Mouse (Mus musculus) CH12.LX (cell line): Measurements from ENCODE around the gene 2810021J22Rik. TPM values are rescaled to one million over a fixed set of nuclear protein-coding genes. Genes with fewer than 3 reads are reported as not detected.

Source experiments
- DNase-seq: peaks from one replicate; pipeline ENCODE4 v3.0.0-alpha.2; 2013; ENCODE audit errors: extremely low read depth
- H3K27ac ChIP-seq: 2 replicates; pipeline ENCODE4 v1.5.1; 2012; ENCODE audit warnings: low read depth, mild to moderate bottlenecking, control low read depth, moderate library complexity; ENCODE audit not compliant: insufficient read depth
- H3K27me3 ChIP-seq: replicated peaks from 2 replicates; pipeline ENCODE3; 2012; ENCODE audit warnings: inconsistent platforms
- H3K36me3 ChIP-seq, 2 experiments: replicated peaks in 1 of 2; 2 replicates each; pipeline versions ENCODE3 to v1.6.1; 2012; ENCODE audit warnings: inconsistent platforms in 1 of 2, low read length in 1 of 2, mild to moderate bottlenecking in 1 of 2, mixed read lengths in 1 of 2, moderate library complexity in 1 of 2; ENCODE audit not compliant: control insufficient read depth in 1 of 2, insufficient read depth in 1 of 2
- H3K4me1 ChIP-seq, 2 experiments: 2 replicates each; pipeline ENCODE4 v1.6.1; 2012; ENCODE audit warnings: inconsistent platforms in 1 of 2, moderate library complexity in 1 of 2; ENCODE audit not compliant: insufficient read depth in 2 of 2, control insufficient read depth in 1 of 2
- H3K4me2 ChIP-seq: 2 replicates; pipeline ENCODE4 v1.6.1; 2012; ENCODE audit warnings: low read depth, mild to moderate bottlenecking, control low read depth; ENCODE audit not compliant: poor library complexity, insufficient read depth, severe bottlenecking
- H3K4me3 ChIP-seq, 3 experiments: fragments of 150-350 bp in 1 of 3; sonication (generic) in 1 of 3; replicated peaks in 1 of 3; 2 replicates each; pipeline versions ENCODE3 to v1.5.1; 2011 to 2012; ENCODE audit warnings: low read depth in 2 of 3, low read length in 2 of 3, mild to moderate bottlenecking in 2 of 3, moderate library complexity in 2 of 3, control low read depth in 1 of 3, improper control_type of control experiment in 1 of 3, inconsistent platforms in 1 of 3, mixed read lengths in 1 of 3; ENCODE audit not compliant: poor library complexity in 1 of 3
- H3K79me2 ChIP-seq: replicated peaks from 2 replicates; pipeline ENCODE4 v1.6.1; 2012; ENCODE audit warnings: mild to moderate bottlenecking, moderate library complexity; ENCODE audit not compliant: control insufficient read depth, poor library complexity, insufficient read depth, severe bottlenecking; ENCODE audit errors: extremely low read depth
- H3K9ac ChIP-seq: 2 replicates; pipeline ENCODE4 v1.6.1; 2012; ENCODE audit warnings: low read depth, mild to moderate bottlenecking, control low read depth, moderate library complexity; ENCODE audit not compliant: insufficient read depth
- H3K9me3 ChIP-seq: replicated peaks from 2 replicates; pipeline ENCODE3; 2012; ENCODE audit warnings: low read length, inconsistent platforms, mixed read lengths
- BHLHE40 ChIP-seq: IDR thresholded peaks from 2 replicates; pipeline ENCODE4 v1.6.1; 2011; ENCODE audit warnings: mild to moderate bottlenecking, low read depth, low read length, improper control_type of control experiment
- CHD1 ChIP-seq: IDR thresholded peaks from 2 replicates; pipeline ENCODE4 v1.6.1; 2012; ENCODE audit warnings: low read depth, low read length, improper control_type of control experiment, inconsistent platforms
- EP300 ChIP-seq: IDR thresholded peaks from 2 replicates; pipeline ENCODE4 v1.6.1; 2011; ENCODE audit warnings: low read length, improper control_type of control experiment
- GABPA ChIP-seq: IDR thresholded peaks from 2 replicates; pipeline ENCODE4 v1.6.1; 2012; ENCODE audit warnings: low read depth, low read length, improper control_type of control experiment, inconsistent platforms; ENCODE audit not compliant: insufficient replicate concordance
- HCFC1 ChIP-seq: IDR thresholded peaks from 2 replicates; pipeline ENCODE4 v1.6.1; 2012; ENCODE audit warnings: low read depth, mild to moderate bottlenecking, inconsistent platforms, low read length, improper control_type of control experiment
- IRF4 ChIP-seq: IDR thresholded peaks from 2 replicates; pipeline ENCODE4 v1.6.1; 2014; ENCODE audit warnings: low read depth, mild to moderate bottlenecking, inconsistent platforms, low read length, improper control_type of control experiment
- JUND ChIP-seq: conservative IDR thresholded peaks from 2 replicates; pipeline ENCODE4 v1.6.1; 2011; ENCODE audit warnings: low read depth, low read length, improper control_type of control experiment
- KAT2A ChIP-seq: IDR thresholded peaks from 2 replicates; pipeline ENCODE4 v1.6.1; 2012; ENCODE audit warnings: low read length, improper control_type of control experiment, inconsistent platforms; ENCODE audit not compliant: insufficient replicate concordance
- MAFK ChIP-seq: IDR thresholded peaks from 2 replicates; pipeline ENCODE4 v1.6.1; 2011; ENCODE audit warnings: low read length, improper control_type of control experiment; ENCODE audit not compliant: insufficient replicate concordance
- MYC ChIP-seq: IDR thresholded peaks from 2 replicates; pipeline ENCODE4 v1.6.1; 2011; ENCODE audit warnings: low read depth, mild to moderate bottlenecking, improper control_type of control experiment, low read length
- NRF1 ChIP-seq: IDR thresholded peaks from 2 replicates; pipeline ENCODE4 v1.6.1; 2014; ENCODE audit warnings: low read depth, mild to moderate bottlenecking, inconsistent platforms, low read length, improper control_type of control experiment, moderate library complexity
- PAX5 ChIP-seq: IDR thresholded peaks from 2 replicates; pipeline ENCODE4 v1.6.1; 2012; ENCODE audit warnings: low read length, inconsistent platforms, mixed read lengths
- POLR2A ChIP-seq: IDR thresholded peaks from 2 replicates; pipeline ENCODE4 v1.6.1; 2011; ENCODE audit warnings: low read depth, mild to moderate bottlenecking, improper control_type of control experiment, low read length
- RAD21 ChIP-seq: IDR thresholded peaks from 2 replicates; pipeline ENCODE4 v1.6.1; 2011; ENCODE audit warnings: low read depth, mild to moderate bottlenecking, low read length, improper control_type of control experiment, moderate library complexity
- RCOR1 ChIP-seq: conservative IDR thresholded peaks from 2 replicates; pipeline ENCODE4 v1.6.1; 2012; ENCODE audit warnings: low read depth, mild to moderate bottlenecking, inconsistent platforms, low read length, improper control_type of control experiment
- SMC3 ChIP-seq: IDR thresholded peaks from 2 replicates; pipeline ENCODE4 v1.6.1; 2011; ENCODE audit warnings: low read depth, low read length, improper control_type of control experiment
- UBTF ChIP-seq: IDR thresholded peaks from 2 replicates; pipeline ENCODE4 v1.6.1; 2012; ENCODE audit warnings: low read depth, mild to moderate bottlenecking, inconsistent platforms, low read length, improper control_type of control experiment, moderate library complexity
- USF1 ChIP-seq: IDR thresholded peaks from 2 replicates; pipeline ENCODE4 v1.6.1; 2014; ENCODE audit warnings: low read depth, mild to moderate bottlenecking, inconsistent platforms, low read length, improper control_type of control experiment
- ZC3H11A ChIP-seq: IDR thresholded peaks from 2 replicates; pipeline ENCODE4 v1.6.1; 2012; ENCODE audit warnings: low read depth, mild to moderate bottlenecking, inconsistent platforms, low read length, improper control_type of control experiment
- ZKSCAN1 ChIP-seq: IDR thresholded peaks from 2 replicates; pipeline ENCODE4 v1.6.1; 2012; ENCODE audit warnings: low read depth, inconsistent platforms, low read length, improper control_type of control experiment, borderline replicate concordance
- ZNF384 ChIP-seq: IDR thresholded peaks from 2 replicates; pipeline ENCODE4 v1.6.1; 2012; ENCODE audit warnings: low read depth, low read length, improper control_type of control experiment, inconsistent platforms
- dilution Hi-C: fragments of 300-500 bp; cut with MboI; formaldehyde crosslinking; loops from 2 replicates; pipeline ENCODE4 v1.14.3; 2020; ENCODE audit warnings: low sequenced_read_pairs; ENCODE audit not compliant: extremely low pct_unique_long_range_greater_than_20kb, extremely low pct_ligation_motif_present
- in situ Hi-C: fragments of 300-500 bp; cut with MboI; formaldehyde crosslinking; loops from 3 replicates; pipeline ENCODE4 v1.14.3; 2019; ENCODE audit warnings: low sequenced_read_pairs, low pct_ligation_motif_present, low pct_unique_long_range_greater_than_20kb, mixed read lengths
- polyA plus RNA-seq: library from polyadenylated mRNA; unstranded; fragments of >175 nt; gene quantifications from 2 replicates; pipeline ENCODE4 v1.2.1, GENCODE M21; 2012; ENCODE audit warnings: low read depth; ENCODE audit not compliant: insufficient read length
- total RNA-seq, 2 experiments: library from RNA; depleted of rRNA; stranded (reverse); fragments of 300-350 nt in 1 of 2; fragments of >200 nt in 1 of 2; gene quantifications; 2 replicates each; pipeline ENCODE4 v1.2.3; 2012 to 2014

Gene 2810021J22Rik
- total and polyA plus RNA-seq, 3 experiments = 3.3 to 4.8 (median 3.4) TPM

DNA sequence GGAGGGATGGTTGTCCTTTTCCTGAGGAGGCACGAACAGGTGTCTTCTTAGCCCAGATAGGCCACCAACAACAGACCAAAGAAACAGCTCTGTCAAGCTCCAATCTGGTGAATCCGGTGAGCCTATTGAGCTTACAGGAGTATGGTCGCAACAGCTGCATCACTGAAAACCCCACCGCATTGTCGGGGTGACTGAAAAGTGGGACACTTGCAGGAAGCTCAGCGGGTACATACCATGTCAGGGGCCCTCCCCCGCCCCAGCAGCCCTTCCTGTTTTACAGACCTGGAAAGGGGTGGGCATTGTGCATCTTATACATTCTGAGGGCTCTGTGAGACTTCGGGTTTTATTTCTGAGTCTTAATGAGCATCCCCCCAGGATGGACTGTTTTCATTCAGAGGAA is 16.7 kb downstream of the 2810021J22Rik start:
- no peak overlapping the region for H3K4me3 ChIP-seq
- DNase-seq = no peak
- H3K27ac ChIP-seq = no peak overlapping the region
- no peaks in the 10 kb centered on the region for H3K9me3 ChIP-seq
- H3K4me2 ChIP-seq = no peak overlapping the region
- H3K4me1 ChIP-seq = no peaks in the 10 kb centered on the region
- H3K79me2 ChIP-seq = no peaks in the 10 kb centered on the region
- dilution Hi-C loops (no loop called here), in situ Hi-C loops (no loop called here)
- no peak overlapping the region for H3K9ac ChIP-seq
- H3K36me3 ChIP-seq = peaks cover 29 to 47% of the 10 kb centered on the region in 2 experiments
- TF ChIP-seq NRF1 (no peak), USF1 (no peak), CHD1 (no peak), MAFK (no peak), JUND (no peak), IRF4 (no peak), GABPA (no peak), ZNF384 (no peak), BHLHE40 (no peak)
- H3K27me3 ChIP-seq = no peaks in the 10 kb centered on the region

DNA sequence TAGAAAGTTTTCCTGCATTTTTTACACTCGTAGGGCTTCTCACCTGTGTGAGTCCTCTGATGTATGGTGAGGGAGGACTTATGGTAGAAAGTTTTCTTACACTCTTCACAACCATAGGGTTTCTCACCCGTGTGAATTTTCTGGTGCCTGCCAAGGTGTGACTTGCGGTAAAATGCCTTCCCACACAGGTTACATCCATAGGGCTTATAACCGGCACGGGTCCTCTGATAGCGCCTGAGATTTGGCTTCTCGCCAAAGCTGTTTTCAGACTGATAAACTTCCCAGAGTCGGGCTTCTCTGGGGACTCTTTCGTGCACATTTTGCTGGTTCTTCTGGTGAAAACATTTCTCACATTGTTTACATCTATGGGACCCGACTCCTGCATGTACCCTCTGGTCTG is 23.5 kb downstream of the 2810021J22Rik start:
- Histone ChIP-seq H3K79me2 (no peaks in the 10 kb centered on the region), H3K36me3 (peaks cover 51 to 68% of the 10 kb centered on the region in 2 experiments), H3K4me2 (no peak overlapping the region), H3K9me3 (no peaks in the 10 kb centered on the region), H3K4me1 (no peaks in the 10 kb centered on the region), H3K27ac (no peak overlapping the region)
- dilution Hi-C loops = no loop called here
- in situ Hi-C loops = no loop called here
- TF ChIP-seq POLR2A = no peak
- no peak for TF ChIP-seq SMC3
- TF ChIP-seq KAT2A = no peak
- TF ChIP-seq, all 38 proteins: peak for 0
- Histone ChIP-seq H3K9ac (no peak overlapping the region), H3K4me3 (no peak overlapping the region), H3K27me3 (no peaks in the 10 kb centered on the region)
- no peak for DNase-seq

DNA sequence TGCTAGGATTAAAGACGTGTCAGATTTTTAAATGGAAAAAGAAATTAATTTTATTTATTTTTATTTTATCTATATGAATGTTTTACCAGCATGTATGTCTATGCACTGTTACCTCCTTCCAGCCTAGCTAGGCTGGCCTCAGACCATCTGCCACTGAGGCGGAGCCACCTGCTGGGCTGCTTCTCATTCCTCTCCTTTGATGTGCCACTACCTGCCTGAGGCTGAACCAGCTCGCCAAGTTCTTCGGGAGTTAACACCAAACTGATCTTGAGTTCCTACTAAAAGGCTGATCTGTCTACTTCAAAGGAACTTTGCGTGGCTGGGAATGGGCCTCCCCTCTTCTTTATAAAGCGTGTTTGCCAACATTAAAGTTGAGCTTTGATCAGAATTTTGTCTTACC is 27.4 kb downstream of the 2810021J22Rik start:
- no peaks in the 10 kb centered on the region for H3K9me3 ChIP-seq
- no peaks in the 10 kb centered on the region for H3K79me2 ChIP-seq
- H3K4me1 ChIP-seq = no peaks in the 10 kb centered on the region
- no peak overlapping the region for H3K27ac ChIP-seq
- in situ Hi-C loops (no loop called here), dilution Hi-C loops (no loop called here)
- peaks cover 71 to 88% of the 10 kb centered on the region in 2 experiments for H3K36me3 ChIP-seq
- H3K4me3 ChIP-seq = no peak overlapping the region
- no peak overlapping the region for H3K9ac ChIP-seq
- no peak for DNase-seq
- H3K27me3 ChIP-seq = no peaks in the 10 kb centered on the region
- H3K4me2 ChIP-seq = no peak overlapping the region
- TF ChIP-seq UBTF = no peak
- TF ChIP-seq BHLHE40 = no peak
- TF ChIP-seq ZC3H11A = no peak
- TF ChIP-seq MAFK = no peak
- TF ChIP-seq PAX5 = no peak
- TF ChIP-seq ZNF384 = no peak
- TF ChIP-seq RCOR1 = no peak
- TF ChIP-seq EP300 = no peak
- TF ChIP-seq HCFC1 = no peak
- no peak for TF ChIP-seq IRF4
- no peak for TF ChIP-seq POLR2A
- no peak for TF ChIP-seq NRF1
- no peak for TF ChIP-seq ZKSCAN1
- no peak for TF ChIP-seq RAD21
- TF ChIP-seq MYC = no peak
- no peak for TF ChIP-seq JUND
- TF ChIP-seq, all 38 proteins: peak for 0
